Mouse (Mus musculus): ENCODE results near the gene Klk12.

DNA sequence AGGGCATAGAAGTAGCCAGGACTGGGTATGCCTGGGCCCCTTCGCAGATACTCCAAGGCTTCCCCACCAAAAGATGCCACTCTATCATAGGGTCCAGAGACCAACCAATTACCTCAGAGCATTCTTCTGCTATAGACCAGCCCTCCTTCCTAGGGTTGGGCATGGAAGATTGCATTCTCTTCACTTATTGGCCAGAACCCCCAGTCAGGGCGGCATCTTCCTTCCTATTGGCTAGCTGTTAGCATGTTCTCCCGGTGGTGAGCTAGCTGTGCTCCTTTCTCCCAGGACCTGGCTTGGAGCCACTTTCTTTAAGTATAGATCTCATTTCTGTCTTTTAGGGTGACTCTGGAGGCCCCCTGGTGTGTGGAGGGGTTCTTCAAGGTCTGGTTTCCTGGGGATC lies 4.2 kb downstream of the Klk12 start:
- TF ChIP-seq POLR2A (IDR thresholded peaks at IDR 0.05; ENCODE audit: borderline replicate concordance, extremely low read depth, insufficient read depth, insufficient read length, poor library complexity, severe bottlenecking) (no peak), CTCF (IDR thresholded peaks at IDR 0.05; ENCODE audit: borderline replicate concordance, extremely low read depth, insufficient read depth, insufficient read length) (no peak)

Measured in brain, embryonic 14.5 days (tissue).